ENCODE assay signal across 8 mouse cellular contexts in the genomic region with DNA sequence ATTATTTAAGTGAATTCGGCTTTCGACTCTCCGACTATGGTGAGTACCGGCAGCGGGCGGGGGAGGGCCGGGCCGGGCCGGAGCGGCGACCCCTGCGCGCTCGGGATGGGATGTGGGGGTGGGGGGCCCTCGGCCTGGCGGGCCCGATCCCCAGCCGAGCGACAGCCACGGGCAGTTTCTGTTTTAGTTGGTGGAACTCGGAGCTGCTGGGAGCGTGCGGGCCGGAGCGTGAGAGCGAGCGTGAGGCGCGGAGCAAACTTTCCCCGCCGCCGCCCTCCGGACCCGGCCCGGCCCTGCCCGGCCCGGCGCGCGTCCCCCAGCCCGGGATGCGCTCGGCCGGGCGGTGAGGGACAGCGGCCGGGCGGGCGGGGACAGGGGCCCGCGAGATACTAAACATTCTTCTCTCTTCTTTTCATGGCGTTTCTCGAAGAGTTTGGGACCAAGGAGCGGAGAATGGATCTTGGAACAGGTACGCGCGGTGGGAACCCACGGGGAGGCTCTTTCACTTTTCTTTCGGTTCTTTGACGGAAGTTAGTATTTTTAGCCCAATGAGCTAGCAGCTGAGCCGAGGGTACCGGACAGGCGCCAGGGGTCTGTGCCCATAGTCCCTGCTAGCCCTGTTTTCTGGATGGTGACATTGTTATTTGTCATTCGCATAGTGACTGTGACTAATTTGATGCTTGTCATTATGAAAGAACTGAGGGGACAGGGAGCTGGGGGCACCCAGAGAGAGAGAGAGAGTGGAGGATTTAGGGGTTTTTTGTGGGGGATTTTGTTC.
A peak's percentile ranks its signal among the peaks of the same experiment; 100 is the strongest.
DNase-seq lines count a peak whose midpoint lies in the region; ATAC-seq and TF ChIP-seq lines count a peak whose summit lies in the region.

No protein-coding gene starts in this region.

- H3K9ac ChIP-seq in heart, embryonic 11.5 days (ENCODE audit: low read depth, low read length): peak overlapping the region; percentile 62
- H3K9ac ChIP-seq in liver, postnatal 0 days (replicated peaks): peak overlapping the region; percentile 72
- H3K9ac ChIP-seq in stomach, postnatal 0 days (ENCODE audit: low read length): peak overlapping the region; percentile 82

- intact Hi-C loops in heart, postnatal 14 days (cut with DNase I): loop anchor here (2.0 to 5.0 kb wide), 3 partner anchors 97 to 159 kb away; partner anchors contain the start of gene Casz1
- intact Hi-C loops in left cerebral cortex, postnatal 25 days (cut with DNase I): no loop called here

- H3K36me3 ChIP-seq in heart, embryonic 11.5 days (ENCODE audit: control insufficient read depth, insufficient read depth, low read length): no peaks in the 10 kb centered on the region
- H3K36me3 ChIP-seq in G1E (replicated peaks): no peaks in the 10 kb centered on the region
- no peaks in the 10 kb centered on the region for H3K36me3 ChIP-seq in liver, postnatal 0 days (replicated peaks; ENCODE audit: insufficient read depth, low read length)
- H3K36me3 ChIP-seq in stomach, postnatal 0 days (ENCODE audit: control insufficient read depth, insufficient read depth, low read length): no peaks in the 10 kb centered on the region

- H3K4me2 ChIP-seq in heart, embryonic 11.5 days: peak overlapping the region; percentile 68
- peak overlapping the region; percentile 90 for H3K4me2 ChIP-seq in liver, postnatal 0 days (ENCODE audit: low read depth, low read length)
- peak overlapping the region; percentile 89 for H3K4me2 ChIP-seq in stomach, postnatal 0 days (replicated peaks; ENCODE audit: low read depth)

- 1% methylated on average over 50 of the region's 64 CpGs for WGBS in heart, embryonic 11.5 days (ENCODE audit: insufficient replicate concordance)
- 2% methylated on average over 63 of the region's 64 CpGs for WGBS in liver, postnatal 0 days (ENCODE audit: insufficient replicate concordance)
- WGBS in stomach, postnatal 0 days: 2% methylated on average over 60 of the region's 64 CpGs

- H3K4me3 ChIP-seq in heart, embryonic 11.5 days (ENCODE audit: low read depth, low read length): peak overlapping the region; percentile 65
- peak overlapping the region; percentile 55; the same call in 1 of the 2 replicates for H3K4me3 ChIP-seq in G1E (ENCODE audit: low read depth, low read length)
- peak overlapping the region; percentile 75 for H3K4me3 ChIP-seq in liver, postnatal 0 days (ENCODE audit: low read depth, low read length)
- H3K4me3 ChIP-seq in stomach, postnatal 0 days (ENCODE audit: low read depth, low read length): peak overlapping the region; percentile 83

- 0 out of 2 replicates have a peak, but pooled peaks have one; percentile 17 for ATAC-seq in heart, embryonic 11.5 days (replicated peaks; ENCODE audit: insufficient number of reproducible peaks, low FRiP score, low TSS enrichment)
- no peak for ATAC-seq in G1E (ENCODE audit: extremely low read depth, insufficient number of reproducible peaks, low FRiP score, poor library complexity, severe bottlenecking)
- peak; percentile 38 for ATAC-seq in liver, postnatal 0 days
- ATAC-seq in stomach, postnatal 0 days (ENCODE audit: low FRiP score, low TSS enrichment): no peak

- H3K9me3 ChIP-seq in heart, embryonic 11.5 days (replicated peaks; ENCODE audit: control insufficient read depth, low read length): no peaks in the 10 kb centered on the region
- H3K9me3 ChIP-seq in G1E (replicated peaks): peaks cover 13% of the 10 kb centered on the region
- H3K9me3 ChIP-seq in liver, postnatal 0 days (ENCODE audit: low read length): no peaks in the 10 kb centered on the region
- H3K9me3 ChIP-seq in stomach, postnatal 0 days (ENCODE audit: control insufficient read depth, low read length): no peaks in the 10 kb centered on the region

- peaks cover 37% of the 10 kb centered on the region for H3K4me1 ChIP-seq in heart, embryonic 11.5 days (ENCODE audit: control insufficient read depth, insufficient read depth, low read length)
- H3K4me1 ChIP-seq in G1E (ENCODE audit: insufficient read depth, low read depth, low read length): no peaks in the 10 kb centered on the region
- H3K4me1 ChIP-seq in liver, postnatal 0 days (ENCODE audit: insufficient read depth): peaks cover 7% of the 10 kb centered on the region
- peaks cover 12% of the 10 kb centered on the region for H3K4me1 ChIP-seq in stomach, postnatal 0 days (replicated peaks; ENCODE audit: control insufficient read depth, insufficient read depth)

- H3K27ac ChIP-seq in heart, embryonic 11.5 days (ENCODE audit: low read depth, low read length): peak overlapping the region; percentile 73
- no peak overlapping the region for H3K27ac ChIP-seq in liver, postnatal 0 days (ENCODE audit: low read depth)
- H3K27ac ChIP-seq in stomach, postnatal 0 days (replicated peaks): peak overlapping the region; percentile 93

- no peak for TF ChIP-seq CTCF in G1E (IDR thresholded peaks at IDR 0.05; ENCODE audit: low read depth, low read length)
- TF ChIP-seq CTCF in liver, postnatal 0 days (IDR thresholded peaks at IDR 0.05; ENCODE audit: low read depth): no peak
- no peak for TF ChIP-seq CTCF in stomach, postnatal 0 days (IDR thresholded peaks at IDR 0.05; ENCODE audit: low read depth)

- H3K27me3 ChIP-seq in heart, embryonic 11.5 days (ENCODE audit: control insufficient read depth, insufficient read depth, low read length): peaks cover 19% of the 10 kb centered on the region
- peaks cover 21% of the 10 kb centered on the region for H3K27me3 ChIP-seq in G1E (ENCODE audit: insufficient read depth, low read length)
- H3K27me3 ChIP-seq in liver, postnatal 0 days (ENCODE audit: insufficient read depth, low read length): peaks cover 23% of the 10 kb centered on the region; the same call in 1 of the 2 replicates
- H3K27me3 ChIP-seq in stomach, postnatal 0 days (ENCODE audit: control insufficient read depth, insufficient read depth, low read length): no peaks in the 10 kb centered on the region

- no peak for TF ChIP-seq EP300 in liver, postnatal 0 days (IDR thresholded peaks at IDR 0.05; ENCODE audit: low read depth)
- no peak for TF ChIP-seq EP300 in stomach, postnatal 0 days (optimal IDR thresholded peaks at IDR 0.05)

- DNase-seq in heart, adult 9 months (ENCODE audit: low spot score in 2 of 2): no peak
- DNase-seq in G1E (ENCODE audit: low spot score): no peak
- DNase-seq in heart, postnatal 14 days: peak; percentile 42 to 51
- peak; percentile 35 for DNase-seq in liver, postnatal 0 days
- no peak for DNase-seq in stomach, postnatal 0 days (ENCODE audit: low spot score)
- no peak for DNase-seq in left cerebral cortex, postnatal 25 days (ENCODE audit: low spot score in 2 of 2)
- DNase-seq in urinary bladder, postnatal 25 days (ENCODE audit: low spot score): no peak

Comparison
In these comparisons a context has a peak if more than half of its experiments do, and no peak if none do; other contexts are left out.
1. DNase-seq: peak in heart, postnatal 14 days (2 of 2) and liver, postnatal 0 days (single experiment); none in heart, adult 9 months (0 of 2), G1E (single experiment), stomach, postnatal 0 days (single experiment), left cerebral cortex, postnatal 25 days (0 of 2) and urinary bladder, postnatal 25 days (single experiment).
2. ATAC-seq: peak in heart, embryonic 11.5 days (single experiment) and liver, postnatal 0 days (single experiment); none in G1E (single experiment) and stomach, postnatal 0 days (single experiment).
3. Peak in every context shown above with its lines, with median percentiles within 50 percentile points of each other: H3K4me2 ChIP-seq, H3K4me3 ChIP-seq and H3K9ac ChIP-seq.